Mouse (Mus musculus) ES-Bruce4 (cell line): ENCODE results near the gene Gak.

Experiments used
- CTCF ChIP-seq: IDR thresholded peaks from one replicate; pipeline ENCODE4 v1.8.1; 2011; ENCODE audit warnings: low read depth, low read length
- EP300 ChIP-seq: IDR thresholded peaks from 2 replicates; pipeline ENCODE4 v1.6.1; 2011; ENCODE audit warnings: low read depth, low read length; ENCODE audit not compliant: insufficient read depth
- POLR2A ChIP-seq: IDR thresholded peaks from one replicate; pipeline ENCODE4 v1.8.1; 2011; ENCODE audit warnings: low read length; ENCODE audit not compliant: insufficient read depth

GRCm38 (mm10) chr5:108662772-108663171 is 33.2 kb upstream of the Gak start:
- TF ChIP-seq CTCF (no peak), EP300 (no peak), POLR2A (no peak)
